Comparison of ENCODE assay signal across 10 mouse cellular contexts in genomic region chr5:102977138-102977537, GRCm38 (mm10).
DNase-seq lines count a peak whose midpoint lies in the region; ATAC-seq lines count a peak whose summit lies in the region.
"Had no signal": no experiment of that assay in that cellular context is flagged by ENCODE, and none has a peak within 500 bp of the region (broad histone marks: within the 10 kb centered on the region; RNA-seq: fewer than 3 reads in every experiment).

No protein-coding gene starts in this region.

- H3K4me3 ChIP-seq in forebrain, embryonic 11.5 days (ENCODE audit: low read depth, low read length), result no peak overlapping the region
- H3K4me3 ChIP-seq in midbrain, embryonic 10.5 days, result no peak overlapping the region
- H3K4me3 ChIP-seq: heart, embryonic 13.5 days; megakaryocyte, embryonic 14.5 days had no signal

- 0 out of 2 replicates have a peak, but pooled peaks cover 2% of the 10 kb centered on the region for H3K4me1 ChIP-seq in forebrain, embryonic 11.5 days (replicated peaks; ENCODE audit: control insufficient read depth, insufficient read depth, low read length)
- H3K4me1 ChIP-seq in midbrain, embryonic 10.5 days, result peaks cover 15% of the 10 kb centered on the region
- H3K4me1 ChIP-seq: heart, embryonic 13.5 days; megakaryocyte, embryonic 14.5 days had no signal

- no peak overlapping the region for H3K4me2 ChIP-seq in forebrain, embryonic 11.5 days (ENCODE audit: low read depth, low read length, severe bottlenecking)
- H3K4me2 ChIP-seq: heart, embryonic 13.5 days had no signal

- H3K9me3 ChIP-seq in forebrain, embryonic 11.5 days (ENCODE audit: control insufficient read depth, low read length), result no peaks in the 10 kb centered on the region
- H3K9me3 ChIP-seq in midbrain, embryonic 10.5 days (replicated peaks), result no peaks in the 10 kb centered on the region
- H3K9me3 ChIP-seq: heart, embryonic 13.5 days had no signal

- intact Hi-C loops in gastrocnemius, postnatal 36 days (cut with DNase I), result no loop called here

- H3K36me3 ChIP-seq in forebrain, embryonic 11.5 days (ENCODE audit: control insufficient read depth, insufficient read depth, low read length), result no peaks in the 10 kb centered on the region
- H3K36me3 ChIP-seq in midbrain, embryonic 10.5 days, result no peaks in the 10 kb centered on the region
- H3K36me3 ChIP-seq: heart, embryonic 13.5 days had no signal

- peak; percentile 78 for ATAC-seq in forebrain, embryonic 11.5 days (replicated peaks; ENCODE audit: low FRiP score)

- WGBS in forebrain, embryonic 11.5 days, result 50% methylated on average over 6 of the region's 6 CpGs
- WGBS in midbrain, embryonic 10.5 days, result 47% methylated on average over 6 of the region's 6 CpGs

- H3K27me3 ChIP-seq in forebrain, embryonic 11.5 days (ENCODE audit: control insufficient read depth, insufficient read depth, low read length), result no peaks in the 10 kb centered on the region
- H3K27me3 ChIP-seq in midbrain, embryonic 10.5 days (ENCODE audit: low read depth, poor library complexity, severe bottlenecking), result no peaks in the 10 kb centered on the region
- H3K27me3 ChIP-seq: heart, embryonic 13.5 days; megakaryocyte, embryonic 14.5 days had no signal

- no peak overlapping the region for H3K27ac ChIP-seq in forebrain, embryonic 11.5 days (ENCODE audit: low read depth, low read length)
- peak overlapping the region; percentile 52; the same call in 1 of the 2 replicates for H3K27ac ChIP-seq in midbrain, embryonic 10.5 days (replicated peaks)
- H3K27ac ChIP-seq: heart, embryonic 13.5 days had no signal

- DNase-seq in retina, postnatal 1 day, result peak; percentile 12
- DNase-seq in retina, embryonic 14.5 days (ENCODE audit: low spot score), result no peak
- peak; percentile 60 for DNase-seq in forebrain, embryonic 11.5 days (ENCODE audit: low spot score)
- no peak for DNase-seq in midbrain, embryonic 10.5 days (ENCODE audit: low spot score)
- DNase-seq in spleen, postnatal 10 days (ENCODE audit: low spot score in 2 of 2), result no peak
- DNase-seq in urinary bladder, adult 2 months (ENCODE audit: low spot score), result no peak
- no peak for DNase-seq in gastrocnemius, postnatal 36 days
- DNase-seq: kidney, adult 18-20 months had no signal

- H3K9ac ChIP-seq in forebrain, embryonic 11.5 days (ENCODE audit: low read length), result no peak overlapping the region
- H3K9ac ChIP-seq: heart, embryonic 13.5 days had no signal

Comparison
In these comparisons a context has a peak if more than half of its experiments do, and no peak if none do; other contexts are left out.
1. DNase-seq: peak in retina, postnatal 1 day (single experiment) and forebrain, embryonic 11.5 days (single experiment); none in retina, embryonic 14.5 days (single experiment), midbrain, embryonic 10.5 days (single experiment), spleen, postnatal 10 days (0 of 2), urinary bladder, adult 2 months (single experiment) and gastrocnemius, postnatal 36 days (0 of 2).